Mouse (Mus musculus): ENCODE results near the gene Dynlt1c.
"Not testable (repeated sequence)": the region's sequence is repeated elsewhere in the genome, so short reads cannot be mapped to it uniquely, and the experiment has no call there.

DNA sequence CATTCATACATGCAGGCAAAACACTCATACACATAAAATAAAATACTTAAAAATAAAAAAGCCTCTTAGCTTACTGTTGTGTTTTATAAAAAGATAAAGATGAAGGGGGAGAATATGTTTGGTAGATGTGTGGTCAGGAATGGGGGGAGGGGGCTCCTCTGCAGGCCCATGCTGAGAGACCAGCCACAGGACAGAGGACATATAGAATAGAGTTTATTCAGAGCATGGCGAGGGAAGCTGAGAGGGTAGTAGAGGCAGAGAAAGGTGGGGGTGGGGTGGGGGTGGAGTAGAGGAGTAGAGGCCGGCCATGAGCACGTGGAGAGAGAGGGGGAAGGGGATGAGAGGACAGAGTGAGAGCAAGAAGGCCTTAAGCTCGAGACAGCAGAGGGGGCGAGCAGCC is 47.2 kb upstream of the Dynlt1c start:
- TF ChIP-seq CTCF, EP300 (IDR thresholded peaks at IDR 0.05; ENCODE audit: low read depth): not testable (repeated sequence)

Data from liver, postnatal 0 days (tissue).